Mouse (Mus musculus): ENCODE measurements around the gene Anks3.
A peak's percentile ranks its signal among the peaks of the same experiment; 100 is the strongest.

The Anks3 gene

DNA sequence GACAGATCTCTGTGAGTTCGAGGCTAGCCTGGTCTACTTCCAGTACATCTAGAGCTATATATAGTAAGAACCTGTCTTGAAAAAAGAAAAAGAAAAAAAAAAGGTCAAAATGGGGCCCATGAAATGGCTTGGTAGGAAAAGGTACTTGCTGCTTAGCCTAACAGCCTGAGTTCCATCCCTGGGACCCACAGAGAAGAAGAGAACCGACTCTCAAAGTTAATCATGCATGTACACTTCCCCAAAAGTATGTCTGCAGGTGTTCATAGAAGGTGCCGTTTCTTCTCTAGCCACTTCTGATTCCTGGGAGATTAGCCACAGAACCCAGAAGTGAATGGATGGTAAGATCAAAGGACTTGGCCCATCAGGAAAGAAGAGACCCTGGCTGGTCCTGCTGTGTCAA is 4.4 kb upstream of the Anks3 start:
- no peak for ATAC-seq (ENCODE audit: low TSS enrichment)

DNA sequence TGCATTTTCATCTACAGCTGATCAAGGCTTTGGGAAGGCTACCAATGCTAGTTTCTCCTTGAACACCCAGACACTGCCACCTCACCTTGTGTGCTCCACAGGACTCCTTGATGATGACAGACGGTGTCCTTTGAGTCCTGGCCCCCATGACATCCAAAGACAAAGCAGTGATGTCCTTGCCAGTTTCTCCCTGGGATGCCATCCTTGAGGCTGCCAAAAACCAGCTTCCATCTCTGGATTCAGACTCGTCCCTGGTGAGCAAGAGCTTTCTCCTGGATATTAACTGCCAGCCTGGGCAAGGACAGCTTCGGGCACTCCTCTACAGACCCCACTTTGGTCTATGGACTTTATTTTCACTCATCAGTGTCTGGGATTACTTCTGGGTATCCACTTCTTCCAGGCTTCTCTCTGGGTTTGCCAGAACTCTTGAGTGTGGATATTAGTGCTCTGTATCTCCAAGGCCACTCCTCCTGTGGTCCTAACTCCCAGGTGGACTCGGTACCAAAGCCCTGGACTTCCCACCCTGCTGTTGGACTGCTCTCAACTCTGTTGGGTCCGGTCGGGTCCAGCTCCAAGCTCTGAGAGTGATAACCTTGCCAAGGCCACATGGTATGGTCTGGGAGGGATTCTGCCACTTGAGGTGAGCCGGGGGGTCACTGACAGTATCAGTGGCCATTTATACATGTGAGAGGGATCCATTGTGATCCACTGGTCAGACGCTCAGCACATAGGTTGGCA is 1.6 kb upstream of the Anks3 start:
- ATAC-seq (ENCODE audit: low TSS enrichment), result no peak

DNA sequence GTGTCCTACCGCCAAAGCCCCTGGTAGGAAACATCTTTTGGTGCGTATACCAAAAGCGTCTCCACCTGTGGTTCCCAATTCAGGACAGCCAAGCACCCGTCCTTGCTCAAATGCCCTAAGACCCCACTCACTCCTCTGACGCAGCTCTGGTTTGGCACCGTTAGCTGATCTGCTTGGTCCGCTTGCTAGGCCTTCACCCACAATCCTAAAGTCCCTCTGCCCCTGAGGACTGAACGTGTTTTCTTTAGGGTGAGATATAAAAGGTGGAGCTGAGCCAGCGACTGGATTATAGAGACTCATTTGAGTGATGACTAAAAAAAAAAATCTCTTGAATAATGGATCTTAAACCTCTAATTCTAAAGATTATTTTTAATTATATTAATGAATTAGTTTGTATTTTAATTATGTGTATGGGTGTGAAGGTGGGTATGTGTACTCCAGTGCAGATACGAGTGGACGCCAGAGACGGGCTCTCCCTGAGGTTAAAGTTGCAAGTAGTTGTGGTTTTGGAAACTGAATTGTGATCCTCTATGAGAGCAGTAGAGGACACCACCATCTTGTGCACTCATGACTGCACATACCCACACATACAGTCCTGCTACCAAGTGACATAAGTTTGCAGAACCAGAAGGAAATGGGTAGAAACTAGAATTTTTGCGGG is 856 bp upstream of the Anks3 start:
- peak; percentile 11 for ATAC-seq (ENCODE audit: low TSS enrichment)

DNA sequence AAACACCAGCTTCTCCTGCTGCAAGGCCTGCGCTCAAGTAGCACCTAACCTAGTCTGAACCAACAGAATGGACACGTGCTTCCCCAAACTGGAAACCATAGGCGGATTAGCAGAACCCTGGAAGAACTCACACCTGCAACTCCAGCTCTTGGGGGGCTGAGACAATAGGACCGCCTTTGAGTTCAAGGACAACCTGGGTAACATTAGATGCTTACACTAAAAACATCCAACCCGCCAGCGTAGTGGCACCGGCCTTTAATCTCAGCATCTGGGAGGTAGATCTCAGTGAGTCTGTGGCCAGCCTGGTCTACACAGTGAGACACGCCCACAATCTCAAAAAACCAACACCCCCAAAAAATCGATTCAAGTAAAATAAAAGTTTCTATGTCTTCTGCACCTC is 659 bp downstream of the Anks3 start:
- ATAC-seq (ENCODE audit: low TSS enrichment), result no peak

DNA sequence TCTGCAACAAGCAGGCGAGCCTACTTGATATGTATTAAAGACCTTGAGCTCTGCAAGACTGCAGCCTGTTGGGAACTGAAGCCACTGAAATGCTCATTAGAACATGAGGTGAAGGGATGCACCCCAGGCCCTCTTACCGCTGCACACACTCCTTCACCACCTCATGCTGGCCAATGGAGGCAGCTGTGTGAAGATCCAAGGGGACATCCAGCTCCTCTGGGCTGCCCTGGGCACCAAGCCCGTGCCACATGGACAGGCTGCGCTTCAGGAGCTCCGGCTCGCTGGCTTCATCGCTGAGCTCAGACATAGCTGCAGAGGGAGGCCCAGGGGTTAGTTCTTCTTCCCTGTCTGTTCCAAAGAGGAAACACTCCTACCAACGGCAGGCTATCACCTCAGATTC is 3.7 kb downstream of the Anks3 start:
- no peak for ATAC-seq (ENCODE audit: low TSS enrichment)

DNA sequence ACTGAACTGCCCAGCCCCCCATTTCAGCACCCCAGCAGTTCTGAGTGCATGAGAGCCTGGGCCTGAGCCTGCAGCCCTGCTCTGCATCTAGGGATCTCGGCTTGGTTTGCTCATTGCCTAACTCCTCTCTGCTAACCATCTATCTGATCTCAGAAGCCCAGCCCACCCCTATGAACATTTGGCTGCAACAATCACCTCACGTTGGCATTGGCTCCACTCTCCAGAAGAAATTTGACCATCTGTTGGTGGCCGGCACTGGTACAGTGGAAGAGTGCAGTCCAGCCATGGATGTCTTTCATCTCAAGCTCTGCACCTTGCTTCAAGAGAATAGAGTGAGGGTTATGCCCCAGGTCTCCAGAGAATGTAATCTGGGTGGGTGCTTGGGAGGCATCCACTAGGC is 6.6 kb downstream of the Anks3 start:
- ATAC-seq (ENCODE audit: low TSS enrichment), result no peak

DNA sequence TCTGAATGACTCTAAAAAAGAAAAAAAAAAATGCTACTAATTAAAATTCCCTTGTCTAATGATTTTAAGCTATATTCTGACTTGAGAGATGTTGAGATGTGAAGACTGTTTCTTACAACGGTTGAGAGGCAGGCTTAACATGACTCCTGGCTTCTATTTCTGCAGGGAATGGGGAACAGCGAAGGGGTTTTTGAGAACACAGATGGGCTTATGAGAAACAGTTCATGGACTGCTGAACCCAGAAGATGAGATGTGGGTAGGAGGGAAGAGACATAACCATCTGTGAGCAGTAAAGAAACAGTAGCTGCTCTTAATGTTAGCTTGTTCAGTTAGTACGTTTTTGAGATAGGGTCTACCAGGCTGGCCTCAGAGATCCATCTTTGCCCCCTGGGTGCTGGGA is 7.4 kb downstream of the Anks3 start:
- no peak for ATAC-seq (ENCODE audit: low TSS enrichment)

DNA sequence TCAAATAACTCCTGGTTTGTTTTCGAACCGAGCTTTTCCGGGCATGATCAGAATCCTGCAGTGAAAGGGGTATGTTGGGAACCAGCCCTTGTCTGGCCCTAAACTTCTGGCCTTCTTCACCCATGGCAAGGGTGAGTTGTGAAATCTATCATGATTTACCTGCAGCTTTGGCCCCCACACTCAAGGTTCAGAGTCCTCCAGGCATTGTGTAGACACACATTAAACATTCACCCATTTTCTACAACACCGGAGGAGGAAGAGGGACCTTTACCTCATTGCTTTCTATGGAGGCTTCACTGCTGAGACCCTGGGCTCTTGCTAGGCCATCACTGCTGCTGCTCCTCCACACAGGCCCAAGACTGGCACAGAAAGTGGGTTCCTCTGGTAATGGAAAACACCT is 16.6 kb downstream of the Anks3 start:
- ATAC-seq (ENCODE audit: low TSS enrichment), result no peak

DNA sequence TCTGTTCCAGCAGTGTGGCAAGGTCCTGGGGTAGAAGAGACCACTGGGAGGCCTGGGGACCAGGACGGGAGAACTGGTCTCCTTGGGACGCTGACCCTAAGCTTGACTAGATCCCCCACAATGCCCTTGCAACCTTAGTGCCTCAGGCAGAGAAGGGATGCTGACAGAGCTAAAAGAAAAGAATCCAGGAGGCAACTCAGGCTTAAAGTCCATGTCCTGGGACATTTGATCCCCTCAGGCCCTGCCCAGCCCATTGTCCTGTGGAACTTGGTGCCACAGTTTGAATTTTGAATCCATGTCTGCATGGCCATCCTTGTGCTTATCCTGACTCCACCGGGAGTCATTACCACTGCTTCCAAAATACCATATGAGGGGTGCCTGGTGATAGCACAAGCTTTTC is 17.9 kb downstream of the Anks3 start:
- no peak for ATAC-seq (ENCODE audit: low TSS enrichment)

DNA sequence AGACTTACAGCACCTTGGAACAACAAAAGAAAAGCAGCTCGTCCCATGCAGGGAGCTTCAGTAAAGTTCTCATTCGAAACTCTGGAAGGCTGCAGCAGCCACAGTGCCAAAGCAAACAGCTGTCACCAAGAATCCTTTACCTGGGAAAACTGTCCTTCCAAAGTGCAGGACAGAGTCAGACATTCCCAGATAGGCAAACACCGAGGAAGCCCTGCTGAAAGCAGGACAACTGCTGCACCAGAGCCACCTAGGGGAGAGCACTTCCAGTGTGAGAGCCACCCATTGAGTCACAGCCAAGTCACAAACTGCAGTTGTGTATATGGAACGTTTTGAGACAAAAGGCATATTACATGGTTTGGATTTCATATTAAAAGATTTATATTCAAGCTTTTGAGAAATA is 18.6 kb downstream of the Anks3 start:
- ATAC-seq (ENCODE audit: low TSS enrichment), result no peak

DNA sequence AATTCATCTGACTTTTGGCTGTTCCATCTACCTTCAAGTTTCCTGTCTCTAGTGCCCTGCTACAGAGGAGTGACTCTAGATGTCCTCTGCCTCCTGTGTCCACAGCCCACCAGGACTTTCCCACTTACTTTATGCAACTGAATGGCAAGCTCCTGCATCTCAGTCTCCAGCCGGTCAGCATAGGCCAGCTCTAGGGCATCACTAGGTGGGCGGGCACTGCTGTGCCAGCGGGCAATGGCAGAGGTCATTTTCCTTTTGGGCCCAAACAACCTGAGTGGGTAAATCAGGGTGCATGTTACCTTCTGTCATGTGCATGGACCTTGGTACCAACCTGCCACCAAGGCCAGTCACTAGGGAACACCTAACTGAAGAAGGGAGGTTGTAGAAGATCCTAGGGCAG is 20.6 kb downstream of the Anks3 start:
- ATAC-seq (ENCODE audit: low TSS enrichment), result no peak

DNA sequence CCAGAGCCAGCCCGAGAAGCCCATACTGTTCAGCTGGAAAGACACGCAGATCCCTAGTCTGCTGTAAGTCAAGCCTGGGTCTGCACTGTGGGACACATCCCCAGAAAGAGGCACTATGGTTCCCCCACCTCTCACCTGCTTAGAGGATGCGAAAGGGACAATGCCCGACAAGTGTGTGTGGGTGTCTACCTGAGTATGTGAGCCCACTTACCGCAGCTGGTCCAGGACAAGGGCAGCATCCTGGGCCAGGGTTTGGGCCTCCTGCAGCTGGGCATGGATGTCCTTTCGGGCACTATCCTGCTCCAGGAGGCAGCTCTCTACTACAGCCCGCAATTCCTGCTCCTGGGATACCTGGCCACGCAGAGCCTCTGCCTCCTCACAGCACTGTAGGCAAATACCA is 21.1 kb downstream of the Anks3 start:
- no peak for ATAC-seq (ENCODE audit: low TSS enrichment)

DNA sequence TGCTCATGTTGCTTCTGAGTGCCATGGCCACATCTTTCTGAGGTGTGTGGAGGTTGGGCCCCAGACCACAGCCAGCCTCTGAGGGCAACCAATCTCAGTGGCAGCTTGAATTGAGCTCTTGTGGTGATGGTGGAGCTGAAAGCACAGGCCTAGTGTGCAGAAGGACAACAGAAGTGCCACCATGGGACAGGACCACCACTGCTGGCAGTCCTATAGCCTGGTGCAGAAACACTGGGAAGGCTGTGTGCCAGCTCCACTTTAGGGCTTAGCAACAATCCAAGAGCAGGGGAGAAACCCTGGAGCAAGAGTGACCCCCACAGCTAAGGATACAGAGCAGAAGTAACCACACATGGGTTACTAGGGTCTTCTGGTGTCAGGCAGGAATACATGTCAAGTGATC is 23.0 kb downstream of the Anks3 start:
- no peak for ATAC-seq (ENCODE audit: low TSS enrichment)

DNA sequence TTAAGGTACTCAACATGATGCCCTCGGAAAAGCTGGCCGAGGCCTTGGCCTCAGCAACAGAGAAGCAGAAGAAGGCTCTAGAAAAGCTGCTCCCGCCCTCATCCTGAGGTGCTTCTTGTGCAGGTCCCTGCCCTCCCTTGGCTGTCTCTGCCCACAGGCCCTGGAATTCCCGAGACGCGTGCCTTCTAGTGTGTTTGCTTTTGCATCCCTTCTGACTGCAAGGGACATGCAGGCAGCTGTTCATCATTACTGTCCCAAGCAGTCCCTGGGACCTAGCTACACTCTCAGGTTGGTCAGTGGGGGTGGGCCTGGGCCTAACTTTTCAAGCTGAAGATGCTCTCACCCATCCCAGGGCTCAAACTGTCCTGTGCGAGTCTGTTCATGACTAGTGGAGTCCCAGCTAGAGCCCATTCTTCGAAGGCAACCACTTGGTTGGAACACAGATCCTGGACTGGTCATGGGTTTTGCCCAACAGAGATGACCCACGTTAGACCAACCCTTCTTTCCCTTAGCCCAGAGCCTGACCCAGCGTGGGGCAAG is 23.6 kb downstream of the Anks3 start:
- ATAC-seq (ENCODE audit: low TSS enrichment), result no peak

DNA sequence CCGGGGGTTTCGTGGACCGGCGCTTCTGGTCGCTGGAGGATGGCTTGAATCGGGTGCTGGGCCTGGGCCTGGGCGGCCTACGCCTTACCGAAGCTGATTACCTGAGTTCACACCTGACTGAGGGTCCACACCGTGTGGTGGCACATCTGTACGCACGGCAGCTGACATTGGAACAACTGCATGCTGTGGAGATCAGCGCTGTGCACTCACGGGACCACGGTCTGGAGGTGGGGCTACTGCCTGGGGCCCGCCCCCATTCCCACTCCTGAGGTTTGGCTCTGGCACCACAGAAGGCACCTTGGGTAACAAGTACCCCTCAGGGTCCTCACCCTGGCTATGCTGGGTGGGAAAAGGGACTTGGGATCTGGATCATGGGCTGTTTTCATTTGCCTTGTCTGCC is 24.6 kb downstream of the Anks3 start:
- peak; percentile 35; the same call in 1 of the 2 replicates for ATAC-seq (ENCODE audit: low TSS enrichment)

DNA sequence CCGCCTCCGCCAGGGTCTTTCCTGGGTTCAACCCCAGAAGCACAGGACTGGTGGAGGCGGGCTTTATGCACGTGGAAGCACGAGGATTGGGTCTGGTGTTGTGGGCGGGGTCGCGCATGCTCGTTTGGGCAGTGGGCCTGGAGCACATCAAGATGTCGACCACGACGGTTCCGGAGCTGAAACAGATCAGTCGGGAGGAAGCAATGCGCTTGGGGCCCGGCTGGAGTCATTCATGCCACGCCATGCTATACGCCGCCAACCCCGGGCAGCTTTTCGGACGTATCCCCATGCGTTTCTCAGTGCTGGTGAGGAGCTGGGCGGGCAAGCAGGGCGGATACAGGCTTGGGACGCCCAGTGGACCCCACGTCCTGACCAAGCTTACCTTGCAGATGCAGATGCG is 25.0 kb downstream of the Anks3 start:
- ATAC-seq (ENCODE audit: low TSS enrichment), result peak; percentile 70

DNA sequence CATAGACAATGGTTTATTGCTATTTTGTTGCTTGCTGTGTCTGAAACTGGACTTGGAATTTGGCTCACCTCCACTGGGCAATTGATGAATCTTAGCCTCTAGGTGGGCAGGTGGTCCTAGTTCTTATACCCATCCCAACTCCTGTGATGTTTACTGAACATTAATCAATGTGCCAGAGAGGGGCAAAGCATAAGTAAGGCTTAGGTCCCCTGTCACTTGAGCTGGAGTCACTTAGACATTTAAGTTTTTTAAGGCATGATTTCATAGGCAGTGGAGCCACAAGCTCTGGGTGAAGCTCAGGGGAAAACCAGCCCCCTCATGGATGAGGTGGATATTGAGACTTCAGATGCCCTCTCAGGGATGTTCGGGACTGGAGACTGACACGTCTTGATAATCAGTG is 25.5 kb downstream of the Anks3 start, which contains the start of gene Nudt16l1:
TSS of gene Nudt16l1 (plus strand) at position 301 of the 400 bp plus-strand sequence.
- no peak; the same call in 1 of the 2 replicates for ATAC-seq (ENCODE audit: low TSS enrichment)

DNA sequence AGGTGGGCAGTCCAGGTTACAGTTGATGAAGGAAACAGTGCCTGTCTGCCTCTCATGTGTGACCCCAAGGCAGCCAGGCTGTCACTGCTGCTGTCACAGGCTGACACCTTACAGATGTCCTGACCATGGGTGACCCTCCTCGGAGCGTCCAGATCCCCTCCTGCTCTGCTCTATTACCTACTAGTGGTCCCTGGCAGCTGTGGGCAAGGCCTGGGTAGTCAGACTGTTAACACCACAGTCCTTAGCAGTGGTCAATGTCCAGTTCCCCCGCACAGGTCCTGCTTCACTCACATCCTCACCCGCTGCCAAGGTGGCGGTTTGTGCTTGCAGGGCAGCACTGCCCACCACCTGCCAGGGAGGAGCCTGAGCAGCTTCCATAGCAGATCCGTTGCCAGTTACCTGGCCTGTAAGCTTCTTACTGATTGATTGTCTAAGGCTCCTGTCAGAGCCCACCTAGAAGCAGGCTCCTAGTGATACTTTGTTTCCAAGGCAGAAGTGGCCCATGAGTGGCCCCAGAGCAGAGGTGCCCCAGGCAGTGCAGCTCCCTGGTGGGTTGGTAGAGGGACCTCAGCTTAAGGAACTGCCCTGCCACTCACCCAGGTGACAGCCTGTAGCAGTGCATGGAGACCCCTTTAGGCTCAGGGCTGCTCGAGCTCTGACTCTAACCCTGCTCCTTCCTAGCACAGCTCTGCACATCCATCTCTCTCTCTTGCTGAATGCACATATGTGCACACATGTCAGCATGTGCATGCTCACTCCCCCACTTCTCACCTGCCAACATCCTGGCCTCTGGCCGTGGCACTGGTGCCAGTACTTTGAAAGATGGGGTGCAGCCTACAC is 26.4 kb downstream of the Anks3 start:
- ATAC-seq (ENCODE audit: low TSS enrichment), result no peak

DNA sequence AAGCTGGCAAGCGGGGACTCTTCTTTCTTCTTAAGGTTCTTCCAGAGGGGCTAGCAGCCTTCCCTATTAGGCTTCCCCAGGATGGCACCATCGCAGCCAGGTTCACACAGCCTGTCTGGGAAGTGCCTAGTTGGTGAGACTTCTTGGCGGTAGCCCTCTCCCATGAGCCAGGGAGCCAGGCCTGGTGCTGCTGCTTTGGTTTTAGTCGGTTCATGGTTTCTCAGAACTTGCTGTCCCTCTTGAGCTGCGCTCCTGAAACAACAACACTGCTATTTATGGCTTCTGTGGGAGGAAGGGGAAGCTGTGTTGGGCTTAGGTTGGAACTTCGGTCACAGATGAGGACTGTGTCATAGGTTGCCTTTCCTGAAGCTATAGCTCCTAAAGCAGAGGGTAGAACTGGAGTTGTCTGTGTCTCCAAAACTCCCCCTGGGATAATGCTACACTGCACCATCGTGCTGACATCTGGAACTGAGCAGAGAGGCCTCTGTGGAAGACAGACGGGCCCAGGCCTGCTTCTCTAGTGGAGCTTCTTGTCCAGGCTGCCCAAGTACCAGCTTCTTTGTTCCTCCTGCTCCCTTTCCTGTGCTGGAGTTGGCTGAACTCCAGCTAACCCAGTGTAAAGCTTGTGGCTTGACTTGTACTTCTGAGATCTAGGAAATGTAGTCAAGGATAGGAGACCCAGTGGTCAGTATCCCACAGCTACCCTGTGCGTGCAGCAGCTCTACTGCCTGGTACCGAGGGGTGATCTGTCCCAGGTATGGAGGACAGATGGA is 27.9 kb downstream of the Anks3 start:
- ATAC-seq (ENCODE audit: low TSS enrichment), result peak; percentile 6; the same call in 1 of the 2 replicates

DNA sequence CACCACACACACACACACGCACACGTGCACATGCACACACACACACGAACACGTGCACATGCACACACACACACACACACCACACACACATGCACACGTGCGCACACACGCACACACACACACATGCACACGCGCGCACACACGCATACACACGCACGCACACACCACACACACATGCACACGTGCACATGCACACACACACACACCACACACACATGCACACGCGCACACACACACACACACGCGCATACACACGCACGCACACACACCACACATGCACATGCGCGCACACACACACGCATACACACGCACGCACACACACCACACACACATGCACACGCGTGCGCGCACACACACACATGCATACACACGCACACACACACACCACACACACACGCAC is 28.6 kb downstream of the Anks3 start:
- ATAC-seq (ENCODE audit: low TSS enrichment), result no peak

DNA sequence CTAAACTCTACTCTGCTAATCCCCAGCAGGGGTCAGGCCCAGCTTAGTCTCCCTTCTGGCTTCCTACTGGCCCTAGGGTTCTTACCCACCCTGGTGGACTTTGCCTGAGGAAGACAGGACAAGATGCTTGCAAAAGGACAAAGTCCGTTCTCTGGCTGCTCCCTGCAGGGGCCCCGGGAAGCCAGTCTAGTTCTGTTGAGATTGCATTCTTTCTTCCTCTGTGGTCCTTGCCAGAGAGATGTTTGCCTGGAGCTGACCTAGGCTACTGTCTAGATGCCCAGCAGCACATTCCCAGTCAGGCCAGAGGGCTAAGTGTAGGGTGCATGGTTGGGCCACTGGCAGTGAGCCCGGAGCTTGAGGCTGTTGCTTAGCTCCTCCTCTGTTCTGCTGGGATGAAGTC is 31.6 kb downstream of the Anks3 start:
- no peak for ATAC-seq (ENCODE audit: low TSS enrichment)

DNA sequence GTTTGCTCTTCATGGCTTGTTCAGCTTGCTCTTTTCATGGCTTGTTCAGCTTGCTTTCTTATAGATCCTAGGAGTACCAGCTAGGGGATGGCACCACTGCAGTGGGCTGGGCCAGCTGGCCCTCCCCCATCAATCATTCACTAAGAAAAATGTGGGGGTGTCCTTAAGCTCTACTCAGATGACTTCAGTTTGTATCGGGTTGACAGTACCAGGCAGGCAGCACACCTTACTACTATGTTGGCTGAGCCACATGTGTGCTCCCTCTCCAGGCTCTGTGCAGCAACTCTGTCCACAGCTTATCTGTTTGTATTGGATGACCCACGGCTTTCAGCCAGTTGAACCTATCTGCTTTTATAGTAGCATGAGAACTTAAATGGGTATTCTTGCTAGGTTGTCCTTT is 35.5 kb downstream of the Anks3 start:
- no peak for ATAC-seq (ENCODE audit: low TSS enrichment)
